Mouse (Mus musculus) embryo, embryonic 11 days (tissue): ENCODE data around the gene Ppp1r14a.

Experiments used
- DNase-seq: peaks from one replicate; pipeline ENCODE4 v3.0.0-alpha.2; 2015

Ppp1r14a gene

GRCm38 (mm10) chr7:29304463-29305262 is 15.6 kb downstream of the Ppp1r14a start:
- peak; percentile 80 for DNase-seq

DNA sequence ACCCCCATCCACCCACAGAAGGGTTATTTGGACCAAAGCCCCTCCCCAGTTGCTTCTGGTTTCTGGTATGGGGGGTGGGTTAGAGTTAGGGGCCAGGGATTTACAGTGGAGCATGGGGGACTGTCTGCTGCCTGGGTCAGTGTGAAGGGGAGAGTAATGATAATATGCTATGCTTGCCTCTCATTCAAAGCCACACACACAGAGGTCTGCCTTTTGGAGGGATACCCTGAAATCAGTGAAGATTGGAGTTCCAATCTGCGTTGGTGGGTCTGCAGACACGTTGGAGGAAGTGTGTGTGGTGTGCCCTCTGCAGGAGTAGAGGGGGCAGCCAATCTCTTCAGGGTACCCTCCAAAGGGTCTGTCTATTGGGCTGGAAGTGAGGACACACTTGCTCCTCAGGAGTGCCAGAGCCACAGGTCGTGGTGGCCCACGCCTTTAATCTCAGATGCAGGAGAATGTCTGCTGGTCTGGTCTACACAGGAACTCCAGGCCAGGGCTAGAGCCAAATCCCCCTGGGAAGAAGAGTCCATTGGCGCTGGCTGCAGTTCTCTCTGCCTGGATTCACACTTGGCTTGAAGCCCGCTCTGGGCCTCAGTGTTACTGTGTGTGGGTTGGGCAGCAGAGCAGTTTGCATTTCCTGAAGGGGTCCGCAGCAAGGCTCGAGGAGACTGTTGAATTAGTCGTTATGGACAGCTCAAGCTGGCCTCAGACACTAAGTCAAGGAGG is 16.3 kb downstream of the Ppp1r14a start:
- no peak for DNase-seq

DNA sequence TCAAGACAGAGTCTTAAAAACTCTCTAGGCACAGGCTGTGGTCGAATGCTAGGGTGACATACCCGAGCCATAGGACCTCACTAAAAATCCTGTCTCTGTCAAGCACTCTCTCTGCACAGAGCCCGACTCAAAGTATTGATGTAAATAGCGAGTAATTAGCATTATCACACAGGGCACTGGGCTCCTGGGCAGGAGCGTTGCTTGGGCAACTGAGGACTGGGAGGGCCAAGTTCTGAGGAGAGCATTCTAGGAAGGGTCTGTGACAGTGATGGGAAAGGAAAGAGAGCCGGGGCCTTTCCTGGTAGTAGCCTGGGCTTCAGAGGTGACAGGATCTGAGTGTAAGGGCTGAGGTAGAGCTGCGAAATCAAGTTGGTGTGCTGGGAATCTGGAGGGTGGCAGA is 17.0 kb downstream of the Ppp1r14a start:
- DNase-seq, result no peak

GRCm38 (mm10) chr7:29306619-29307018 is 17.5 kb downstream of the Ppp1r14a start:
- peak; percentile 89 for DNase-seq

GRCm38 (mm10) chr7:29307350-29308104 is 18.4 kb downstream of the Ppp1r14a start:
- DNase-seq, result peak; percentile 95

DNA sequence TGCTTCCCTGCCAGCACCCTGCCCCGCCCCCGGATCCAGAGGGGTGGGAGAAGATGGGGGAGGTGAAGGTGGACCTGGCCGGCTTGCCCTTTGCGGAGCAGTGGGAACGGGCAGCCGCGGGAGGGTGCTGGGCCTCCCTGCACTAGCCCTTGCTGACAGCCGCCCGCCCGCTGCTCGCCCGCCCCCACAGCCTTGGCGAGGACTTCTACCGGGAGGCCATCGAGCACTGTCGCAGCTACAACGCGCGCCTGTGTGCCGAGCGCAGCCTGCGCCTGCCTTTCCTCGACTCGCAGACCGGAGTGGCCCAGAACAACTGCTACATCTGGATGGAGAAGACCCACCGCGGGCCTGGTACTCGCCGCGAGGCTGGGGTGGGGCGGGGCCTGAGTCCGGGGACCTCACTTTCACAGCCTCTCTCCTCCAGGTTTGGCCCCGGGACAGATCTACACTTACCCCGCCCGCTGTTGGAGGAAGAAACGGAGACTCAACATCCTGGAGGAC is 20.2 kb downstream of the Ppp1r14a start:
- DNase-seq, result peak; percentile 58

DNA sequence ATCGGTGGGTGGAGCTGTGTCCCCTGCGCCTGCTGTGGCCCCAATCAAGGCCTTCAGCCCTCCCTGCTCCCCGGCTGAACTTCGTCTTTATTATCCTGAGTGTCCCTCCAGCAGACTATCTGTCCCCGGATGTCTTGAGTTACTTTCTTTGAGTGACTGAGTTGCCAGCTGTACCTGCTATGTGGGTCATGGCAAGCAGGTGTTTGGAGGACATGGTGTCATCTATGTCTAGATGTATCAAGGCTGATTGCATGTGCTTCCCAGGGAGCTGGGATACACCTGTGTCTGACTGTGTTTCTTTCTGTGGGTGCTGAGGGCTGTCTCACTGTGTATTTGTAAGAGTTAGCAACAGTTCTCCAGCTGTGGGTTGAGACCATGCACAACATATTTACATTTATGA is 20.6 kb downstream of the Ppp1r14a start:
- no peak for DNase-seq

DNA sequence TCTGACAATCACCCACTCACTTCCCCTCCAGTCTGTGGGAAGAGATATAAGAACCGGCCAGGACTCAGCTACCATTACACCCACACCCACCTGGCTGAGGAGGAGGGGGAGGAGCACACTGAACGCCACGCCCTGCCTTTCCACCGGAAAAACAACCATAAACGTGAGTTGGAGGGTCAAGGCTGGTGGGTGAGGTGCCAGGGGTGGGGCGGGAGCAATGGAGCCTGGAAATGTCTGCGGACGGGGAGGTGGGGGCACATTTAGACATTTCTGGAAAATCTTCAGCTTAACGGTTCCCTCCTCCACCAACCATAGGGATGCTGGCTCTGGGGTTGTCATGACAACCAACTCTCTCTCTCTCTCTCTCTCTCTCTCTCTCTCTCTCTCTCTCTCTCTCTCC is 23.9 kb downstream of the Ppp1r14a start:
- no peak for DNase-seq

DNA sequence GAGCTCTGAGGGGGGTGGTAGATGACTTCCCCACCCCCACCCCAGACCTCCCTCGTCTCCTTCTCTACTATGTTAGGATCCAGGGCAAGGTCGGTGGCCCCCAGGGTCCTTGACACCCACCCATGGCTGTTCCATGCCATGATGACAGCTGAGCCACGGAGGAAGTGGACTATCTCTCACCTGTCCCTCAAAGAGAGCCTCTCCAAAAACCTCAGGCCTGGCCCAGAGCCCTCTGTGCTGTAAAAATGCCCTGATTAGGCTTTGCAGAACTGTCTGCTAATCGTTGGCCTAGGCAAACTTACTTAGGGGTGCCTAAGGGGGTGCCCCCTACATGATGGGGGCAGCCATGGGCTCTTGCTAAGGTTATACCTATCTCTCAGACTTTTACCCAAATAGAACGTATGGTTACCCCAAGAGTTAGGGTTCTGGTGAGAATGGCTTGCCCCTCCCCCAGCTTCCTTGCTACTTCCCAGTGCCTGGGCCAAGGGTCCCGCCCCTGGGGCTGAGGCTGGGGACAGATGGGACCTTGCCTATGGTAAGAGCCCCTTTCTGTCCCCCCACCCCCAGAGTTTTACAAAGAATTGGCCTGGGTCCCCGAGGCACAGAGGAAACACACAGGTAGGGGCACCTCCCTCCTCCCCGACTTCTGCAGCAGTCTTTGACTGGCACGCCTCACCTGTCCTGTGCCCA is 24.6 kb downstream of the Ppp1r14a start:
- no peak for DNase-seq

DNA sequence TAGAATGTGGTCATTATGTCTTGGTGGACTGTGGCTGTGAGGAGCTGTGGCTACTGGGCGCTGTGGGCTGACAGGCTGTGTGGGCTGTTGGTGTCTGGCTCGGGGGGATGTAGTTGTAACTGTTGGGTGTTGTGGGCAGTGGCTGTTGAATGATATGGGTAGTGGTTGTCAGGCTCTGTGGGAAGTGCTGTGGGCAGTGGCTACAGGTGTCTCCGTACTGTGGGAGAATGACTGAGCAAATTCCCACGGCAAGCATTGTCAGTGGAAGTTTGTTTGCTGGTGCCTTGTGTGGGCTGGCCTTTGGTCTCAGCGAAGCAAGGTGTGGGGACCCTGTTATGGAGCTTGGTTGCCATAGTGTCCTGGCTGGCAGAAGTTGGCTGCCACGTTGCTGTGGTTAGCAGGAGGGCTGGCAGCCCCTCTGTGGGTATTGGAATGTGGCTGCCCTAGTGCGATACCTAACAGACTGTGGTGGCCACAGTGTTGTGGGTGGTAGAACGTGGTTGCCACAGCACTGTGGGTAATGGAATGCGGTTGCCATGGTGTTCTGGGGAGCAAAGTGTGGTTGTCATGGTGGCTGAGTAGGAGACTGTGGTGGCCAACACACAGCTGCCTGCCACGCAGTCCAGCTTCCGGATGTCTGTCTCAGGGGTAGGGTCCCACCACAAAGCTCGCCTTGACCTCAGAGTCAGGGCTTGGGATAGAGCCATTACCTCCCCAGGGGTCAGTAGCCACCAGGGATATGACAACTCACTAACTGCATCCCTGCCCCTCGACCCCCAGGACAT is 25.9 kb downstream of the Ppp1r14a start:
- DNase-seq, result peak; percentile 63

GRCm38 (mm10) chr7:29316137-29316734 is 27.1 kb downstream of the Ppp1r14a start:
- no peak for DNase-seq

DNA sequence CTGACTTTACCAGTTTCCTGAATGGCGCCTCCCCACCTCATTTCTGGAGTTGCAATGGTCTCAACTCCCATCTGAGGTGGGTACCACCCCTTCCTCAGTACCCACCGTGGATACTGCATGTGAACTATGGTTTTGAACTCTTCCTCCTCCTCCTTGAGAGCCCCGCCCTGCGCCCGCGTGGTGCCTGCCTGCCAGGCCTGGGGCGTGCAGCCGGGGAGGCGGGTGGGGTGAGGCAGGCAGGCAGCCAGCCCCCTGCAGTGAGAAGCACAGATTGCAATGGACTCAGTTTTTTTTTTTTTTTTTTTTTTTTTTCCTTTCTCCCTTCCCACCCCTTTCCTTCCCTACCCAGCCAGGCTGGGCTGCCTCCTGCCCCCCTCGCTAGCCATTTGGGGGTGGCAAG is 27.9 kb downstream of the Ppp1r14a start:
- DNase-seq, result peak; percentile 79

GRCm38 (mm10) chr7:29317558-29317957 is 28.4 kb downstream of the Ppp1r14a start:
- peak; percentile 95 for DNase-seq

DNA sequence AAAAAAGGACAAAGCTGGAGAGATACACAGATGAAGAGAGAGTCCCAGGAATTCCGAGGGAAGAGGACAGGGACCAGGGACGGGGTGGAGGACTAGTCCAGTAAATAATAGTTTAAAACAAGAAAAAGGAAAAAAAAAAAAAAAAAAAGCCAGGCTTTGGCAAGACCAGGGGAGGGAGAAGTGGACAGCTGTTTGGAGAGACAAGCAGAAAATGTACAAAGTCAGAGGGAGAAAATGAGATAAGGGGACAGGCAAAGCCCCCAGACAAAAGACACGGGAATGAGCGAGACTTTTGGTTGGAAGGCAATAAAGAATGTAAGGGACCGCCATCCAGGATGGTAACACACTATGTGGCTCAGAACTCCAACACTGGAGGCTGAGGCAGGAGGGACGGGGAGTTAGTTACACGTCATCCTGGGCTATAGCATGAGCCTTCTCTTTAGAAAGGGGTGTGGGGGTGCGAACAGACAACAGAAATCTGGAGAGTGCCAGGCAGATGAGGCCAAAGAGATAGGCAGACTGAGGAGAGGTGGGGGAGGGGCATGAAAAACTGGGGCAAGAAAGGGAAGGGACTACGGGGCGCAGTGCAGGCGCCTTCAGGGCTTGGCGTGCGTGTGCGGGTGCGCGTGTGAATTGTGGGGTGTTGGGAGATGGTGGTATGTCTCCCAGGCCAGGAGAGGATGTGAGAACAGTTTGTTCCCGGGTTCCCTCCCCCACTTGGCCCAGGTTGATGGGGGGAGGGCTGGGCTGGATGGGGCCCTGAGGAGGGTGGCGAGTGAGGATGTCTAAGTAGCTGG is 29.2 kb downstream of the Ppp1r14a start:
- DNase-seq, result peak; percentile 60

DNA sequence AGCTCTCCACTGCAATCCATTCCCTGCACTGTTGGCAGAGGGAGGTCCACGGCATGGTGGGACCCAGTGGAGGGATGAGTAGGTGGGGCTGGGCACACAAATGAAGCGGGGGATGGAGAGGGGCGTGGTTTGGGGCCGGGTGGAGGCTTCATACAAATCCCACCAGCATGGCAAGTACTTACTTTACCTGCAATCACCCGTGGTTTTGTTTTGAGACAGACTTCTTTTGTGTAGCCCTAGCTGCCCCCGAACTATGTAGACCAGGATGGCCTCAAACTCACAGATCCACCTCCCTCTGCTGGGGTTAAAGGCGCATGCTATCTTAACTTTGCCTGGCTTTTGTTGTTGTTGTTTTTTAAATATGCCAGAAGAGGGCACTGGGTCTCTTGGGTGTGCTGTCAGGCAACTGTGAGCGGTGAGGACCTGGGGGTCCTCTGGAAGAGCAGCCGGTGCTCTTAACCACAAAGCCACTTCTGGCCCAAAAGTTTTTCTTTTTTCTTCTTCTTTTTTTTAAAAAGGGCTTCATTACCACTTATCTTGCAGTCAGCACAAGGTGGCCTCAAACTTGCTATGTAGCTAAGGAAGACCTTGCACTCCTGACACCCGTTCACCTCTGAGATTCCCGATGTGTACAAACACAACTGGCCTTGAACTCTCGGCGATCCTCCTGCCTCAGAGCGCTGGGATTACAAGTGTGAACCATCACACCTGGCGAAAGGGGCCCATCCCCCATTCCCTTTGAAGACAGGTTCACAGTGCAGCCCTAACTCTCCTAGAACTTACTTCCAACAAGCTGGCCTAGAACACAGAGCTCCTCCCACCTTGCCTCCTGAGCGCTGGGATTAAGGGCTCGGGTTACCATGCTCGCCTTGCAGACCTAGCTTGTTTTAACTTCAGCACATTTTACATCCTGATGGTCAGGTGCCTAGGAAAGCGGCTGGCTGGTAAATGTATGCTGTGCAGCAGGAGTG is 30.5 kb downstream of the Ppp1r14a start:
- peak; percentile 71 for DNase-seq

DNA sequence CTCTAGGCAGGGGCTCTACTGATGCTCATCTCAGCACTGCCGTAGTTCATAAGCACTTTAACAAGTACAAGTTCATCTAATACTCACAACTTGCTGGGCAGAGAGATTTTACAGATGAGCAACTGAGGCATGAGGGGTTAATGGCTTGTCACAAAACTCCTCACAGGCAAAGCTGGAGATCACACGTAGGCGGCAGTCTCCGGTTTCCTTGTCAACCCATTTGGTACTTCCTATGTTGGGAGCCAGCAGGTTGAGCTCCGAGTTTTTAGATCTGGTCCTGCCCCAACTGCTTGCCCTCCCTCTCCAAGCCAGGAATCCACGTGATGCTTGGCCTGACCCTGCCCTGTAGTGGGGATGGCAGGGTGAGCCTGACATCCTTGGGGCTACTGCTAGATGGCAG is 38.0 kb downstream of the Ppp1r14a start:
- DNase-seq, result no peak

DNA sequence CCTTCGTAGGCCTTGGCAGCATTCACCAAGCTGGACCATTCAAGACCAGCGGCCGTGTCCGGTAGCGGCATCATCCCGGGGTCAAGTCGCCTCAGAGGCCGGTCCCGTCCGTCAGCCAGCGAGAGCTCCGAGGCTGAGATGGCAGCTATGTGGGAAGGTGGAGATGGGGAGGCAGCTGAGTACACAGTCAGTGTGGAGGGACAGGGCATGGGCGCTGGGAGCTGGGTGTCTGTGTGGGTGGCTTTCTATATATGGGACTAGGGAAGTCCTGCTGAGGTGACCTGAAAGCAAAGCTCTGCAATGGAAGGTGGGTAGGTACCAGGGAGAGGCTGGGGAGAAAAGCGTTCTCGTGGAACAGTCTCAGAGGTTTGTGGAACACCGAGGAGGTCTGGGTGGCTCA is 39.9 kb downstream of the Ppp1r14a start:
- no peak for DNase-seq

- no peak for DNase-seq
Observed at GRCm38 (mm10) chr7:29334156-29334555, 45.0 kb downstream of the Ppp1r14a start.

DNA sequence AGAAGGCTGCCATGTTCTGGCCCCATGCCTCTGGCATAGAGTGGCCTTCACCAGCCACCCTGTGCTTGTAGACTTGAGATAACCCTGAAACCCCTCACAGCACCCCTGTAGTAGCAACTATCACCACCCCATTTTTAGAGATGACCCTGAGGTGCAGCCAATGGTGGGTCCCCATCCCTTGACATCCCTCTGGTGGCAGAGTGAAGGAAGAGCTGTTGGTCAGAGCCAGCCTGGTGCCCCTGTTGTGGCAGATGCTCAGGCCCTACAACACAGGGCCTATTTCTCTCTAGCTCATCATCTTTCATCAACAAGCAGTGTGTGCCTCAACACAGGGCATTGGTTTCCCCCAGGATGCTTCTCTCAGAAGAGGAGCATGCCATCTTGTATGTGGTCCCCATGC is 46.2 kb downstream of the Ppp1r14a start:
- DNase-seq, result no peak
